Mouse (Mus musculus) C2C12 (cell line): ENCODE data around the gene Hps6. TPM values are rescaled to one million over a fixed set of nuclear protein-coding genes. Genes with fewer than 3 reads are reported as not detected.

ENCODE experiments used
- H3K27me3 ChIP-seq: one replicate; pipeline ENCODE4 v1.6.1; 2011; ENCODE audit not compliant: control insufficient read depth, insufficient read depth, insufficient read length
- H3K36me3 ChIP-seq: one replicate; pipeline ENCODE4 v1.6.1; 2011; ENCODE audit not compliant: control insufficient read depth, insufficient read depth
- H3K4me3 ChIP-seq: one replicate; pipeline ENCODE4 v1.5.1; 2011; ENCODE audit warnings: mild to moderate bottlenecking, control low read depth; ENCODE audit not compliant: poor library complexity, insufficient read depth, severe bottlenecking
- H3K79me2 ChIP-seq: one replicate; pipeline ENCODE4 v1.6.1; 2011; ENCODE audit not compliant: control insufficient read depth, insufficient read depth
- H3K79me3 ChIP-seq: one replicate; pipeline ENCODE4 v1.6.1; 2011; ENCODE audit warnings: low read depth, control low read depth
- H3ac ChIP-seq: one replicate; pipeline ENCODE3; 2011; ENCODE audit warnings: low read depth; ENCODE audit not compliant: control insufficient read depth, insufficient read length
- CEBPB ChIP-seq: IDR thresholded peaks from one replicate; pipeline ENCODE4 v1.6.1; 2011; ENCODE audit warnings: low read depth, mild to moderate bottlenecking, control low read depth, moderate library complexity
- CTCF ChIP-seq: IDR thresholded peaks from one replicate; pipeline ENCODE4 v1.5.1; 2011; ENCODE audit not compliant: control insufficient read depth, insufficient read depth, insufficient read length
- FOSL1 ChIP-seq: IDR thresholded peaks from one replicate; pipeline ENCODE4 v1.8.0; 2011; ENCODE audit warnings: mild to moderate bottlenecking, low read length; ENCODE audit not compliant: poor library complexity, insufficient read depth, severe bottlenecking
- MAX ChIP-seq: IDR thresholded peaks from one replicate; pipeline ENCODE4 v1.6.1; 2011; ENCODE audit warnings: mild to moderate bottlenecking, control low read depth
- MYOD1 ChIP-seq: IDR thresholded peaks from one replicate; pipeline ENCODE4 v1.6.1; 2011; ENCODE audit warnings: low read depth; ENCODE audit not compliant: control insufficient read depth, insufficient read length
- MYOG ChIP-seq: IDR thresholded peaks from one replicate; pipeline ENCODE4 v1.6.1; 2011; ENCODE audit not compliant: control insufficient read depth, insufficient read length; ENCODE audit errors: extremely low read depth
- USF1 ChIP-seq: IDR thresholded peaks from one replicate; pipeline ENCODE4 v1.6.1; 2011; ENCODE audit warnings: low read depth, mild to moderate bottlenecking, control low read depth, moderate library complexity
- polyA plus RNA-seq: library from polyadenylated mRNA; unstranded; fragments of >200 nt; fragmentation: generic; extraction: Trizol; gene quantifications from one replicate; pipeline ENCODE4 v1.2.1, GENCODE M21; 2012; ENCODE audit warnings: missing spikeins

Hps6 gene
- polyA plus RNA-seq, 1 experiment: 14.6 TPM

- H3ac ChIP-seq: no peak overlapping the region
- H3K36me3 ChIP-seq: peaks cover 4% of the 10 kb centered on the region
- H3K4me3 ChIP-seq: no peak overlapping the region
- H3K79me2 ChIP-seq: peaks cover 15% of the 10 kb centered on the region
- H3K79me3 ChIP-seq: peaks cover 1% of the 10 kb centered on the region
- TF ChIP-seq FOSL1: no peak
- no peak for TF ChIP-seq CTCF
- no peak for TF ChIP-seq USF1
- TF ChIP-seq MAX: no peak
- no peak for TF ChIP-seq MYOD1
- no peak for TF ChIP-seq CEBPB
- no peak for TF ChIP-seq MYOG
- no peaks in the 10 kb centered on the region for H3K27me3 ChIP-seq
These were observed 9.1 kb upstream of the Hps6 start for GRCm38 (mm10) chr19:45993981-45994737.

- Histone ChIP-seq H3K79me3 (peaks cover 1% of the 10 kb centered on the region), H3K4me3 (peak overlapping the region; percentile 65), H3K79me2 (peaks cover 15% of the 10 kb centered on the region), H3K36me3 (peaks cover 4% of the 10 kb centered on the region), H3ac (no peak overlapping the region), H3K27me3 (no peaks in the 10 kb centered on the region)
- no peak for TF ChIP-seq FOSL1
- TF ChIP-seq MYOG: no peak
- no peak for TF ChIP-seq CEBPB
- no peak for TF ChIP-seq MAX
- no peak for TF ChIP-seq CTCF
- TF ChIP-seq MYOD1: no peak
- no peak for TF ChIP-seq USF1
These were observed 5.9 kb upstream of the Hps6 start for GRCm38 (mm10) chr19:45997365-45997764.

- Histone ChIP-seq H3K27me3 (no peaks in the 10 kb centered on the region), H3ac (peak within 1 kb of the TSS; percentile 90), H3K79me3 (peaks cover 1% of the 10 kb centered on the region), H3K36me3 (peaks cover 4% of the 10 kb centered on the region), H3K79me2 (peaks cover 15% of the 10 kb centered on the region), H3K4me3 (peak within 1 kb of the TSS; percentile 65)
- TF ChIP-seq MYOG (no peak), FOSL1 (no peak), MAX (peak; percentile 51)
These were observed 5.3 kb upstream of the Hps6 start, which contains the start of gene Armh3 for GRCm38 (mm10) chr19:45997785-45998693. TSS of gene Armh3 (minus strand) at chr19:45998488.

GRCm38 (mm10) chr19:45998694-45999217 lies 4.6 kb upstream of the Hps6 start:
- peaks cover 1% of the 10 kb centered on the region for H3K79me3 ChIP-seq
- peak overlapping the region; percentile 65 for H3K4me3 ChIP-seq
- H3K79me2 ChIP-seq: peaks cover 18% of the 10 kb centered on the region
- H3ac ChIP-seq: peak overlapping the region; percentile 49
- no peak for TF ChIP-seq CTCF
- TF ChIP-seq FOSL1: no peak
- TF ChIP-seq CEBPB: no peak
- H3K27me3 ChIP-seq: no peaks in the 10 kb centered on the region
- peaks cover 4% of the 10 kb centered on the region for H3K36me3 ChIP-seq

GRCm38 (mm10) chr19:45999378-45999777 lies 3.9 kb upstream of the Hps6 start:
- Histone ChIP-seq H3ac (no peak overlapping the region), H3K4me3 (no peak overlapping the region), H3K36me3 (peaks cover 4% of the 10 kb centered on the region), H3K79me3 (peaks cover 6% of the 10 kb centered on the region), H3K79me2 (peaks cover 24% of the 10 kb centered on the region), H3K27me3 (no peaks in the 10 kb centered on the region)
- TF ChIP-seq USF1: no peak

- Histone ChIP-seq H3K36me3 (peaks cover 16% of the 10 kb centered on the region), H3K79me3 (peaks cover 24% of the 10 kb centered on the region), H3K79me2 (peaks cover 45% of the 10 kb centered on the region), H3K27me3 (no peaks in the 10 kb centered on the region), H3K4me3 (no peak overlapping the region), H3ac (peak overlapping the region; percentile 38)
- no peak for TF ChIP-seq CTCF
- no peak for TF ChIP-seq MYOG
- no peak for TF ChIP-seq MYOD1
- peak; percentile 97 for TF ChIP-seq USF1
- no peak for TF ChIP-seq FOSL1
- TF ChIP-seq MAX: peak; percentile 81
- no peak for TF ChIP-seq CEBPB
These were observed 1.0 kb upstream of the Hps6 start for GRCm38 (mm10) chr19:46002279-46002678.
